Mouse (Mus musculus) gastrocnemius, postnatal 14 days (tissue): ENCODE measurements around the gene Bud31. TPM values are rescaled to one million over a fixed set of nuclear protein-coding genes. Genes with fewer than 3 reads are reported as not detected.
"Not testable (repeated sequence)": the region's sequence is repeated elsewhere in the genome, so short reads cannot be mapped to it uniquely, and the experiment has no call there.

Experiments used
- DNase-seq: peaks from one replicate; pipeline ENCODE4 v3.0.0; 2021; ENCODE audit warnings: mixed read lengths
- intact Hi-C: fragments of 180-260 bp; cut with DNase I; formaldehyde crosslinking; loops from one replicate; pipeline ENCODE4 v1.15.1; 2025; ENCODE audit warnings: low total_unique reads
- total RNA-seq, 2 experiments: library from RNA; stranded (reverse); gene quantifications; 2 replicates each; pipeline ENCODE4 v1.2.3; 2021

Gene Bud31
- total RNA-seq, 2 experiments from 2014 or later: 59.0 to 59.8 TPM

DNA sequence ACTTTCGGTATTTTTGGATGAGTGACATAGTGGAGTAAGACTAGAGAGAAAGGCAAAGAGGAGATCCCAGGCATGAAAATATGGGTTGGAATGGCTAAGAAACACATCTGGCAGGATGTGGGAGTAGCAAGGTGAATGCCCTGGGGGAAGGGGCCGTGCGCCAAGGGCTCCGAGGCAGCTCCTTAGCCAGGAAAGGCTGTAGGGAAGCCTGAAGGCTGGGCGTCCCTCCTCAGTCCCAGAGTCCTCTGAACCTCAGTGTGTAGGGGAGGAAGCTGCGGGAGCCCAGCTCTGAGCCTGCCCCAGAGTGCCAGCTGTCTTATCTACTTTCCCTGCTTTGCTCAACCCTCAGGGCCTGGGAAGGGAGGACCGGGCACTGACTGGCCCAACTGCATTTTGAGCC, 19.2 kb upstream of the Bud31 start:
- peak; percentile 26 for DNase-seq
- intact Hi-C loops: no loop called here

DNA sequence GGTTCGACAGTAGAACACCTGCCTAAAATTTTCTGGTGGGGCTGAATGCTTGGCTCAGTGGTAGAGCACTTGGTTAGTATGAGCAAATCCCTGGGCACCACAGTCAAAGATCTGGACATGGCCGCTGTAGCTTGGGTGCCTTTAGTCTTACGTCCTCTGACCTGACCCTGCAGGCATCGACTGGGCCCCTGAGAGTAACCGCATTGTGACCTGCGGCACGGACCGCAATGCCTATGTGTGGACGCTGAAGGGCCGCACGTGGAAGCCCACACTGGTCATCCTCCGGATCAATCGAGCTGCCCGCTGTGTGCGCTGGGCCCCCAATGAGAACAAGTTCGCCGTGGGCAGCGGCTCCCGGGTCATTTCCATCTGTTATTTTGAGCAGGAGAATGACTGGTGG, 16.8 kb upstream of the Bud31 start:
- DNase-seq: no peak
- intact Hi-C loops: no loop called here

DNA sequence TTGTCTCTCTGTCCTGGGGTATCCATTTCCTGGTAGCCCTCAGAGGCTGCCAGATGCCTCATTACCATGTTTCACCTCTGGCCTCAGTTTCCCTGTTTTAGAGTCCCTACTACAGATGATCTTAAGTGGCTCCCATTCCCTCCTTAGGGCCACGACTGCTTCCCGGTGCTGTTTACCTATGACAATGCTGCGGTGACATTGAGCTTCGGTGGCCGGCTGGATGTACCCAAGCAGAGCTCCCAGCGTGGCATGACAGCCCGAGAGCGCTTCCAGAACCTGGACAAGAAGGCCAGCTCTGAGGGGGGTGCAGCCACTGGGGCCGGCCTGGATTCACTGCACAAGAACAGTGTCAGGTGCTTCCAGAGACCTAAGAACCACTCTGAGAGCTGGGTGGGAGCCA, 13.6 kb upstream of the Bud31 start:
- DNase-seq: no peak
- intact Hi-C loops: no loop called here

DNA sequence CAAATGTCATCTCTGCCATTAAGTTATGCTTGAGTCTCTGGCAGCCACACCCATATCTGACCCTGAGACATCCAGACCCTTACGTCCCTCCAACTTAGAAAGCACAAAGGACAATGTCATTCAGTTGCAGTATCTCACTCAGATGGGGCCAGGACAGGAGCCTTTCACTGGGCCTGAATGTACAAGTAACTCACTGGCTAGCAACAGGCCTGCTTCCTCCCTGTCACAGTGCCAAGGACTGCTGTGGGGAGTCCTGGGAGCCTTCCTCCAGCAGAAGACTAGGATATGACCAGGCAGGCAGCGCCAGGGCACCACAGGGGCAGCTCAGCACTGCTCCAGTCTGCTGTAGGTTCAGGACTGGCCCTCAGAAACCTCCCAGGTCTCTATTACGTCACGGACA, 11.0 kb upstream of the Bud31 start:
- intact Hi-C loops: no loop called here
- no peak for DNase-seq

GRCm38 (mm10) chr5:145129773-145130172, 10.4 kb upstream of the Bud31 start:
- intact Hi-C loops, DNase-seq: not testable (repeated sequence)

DNA sequence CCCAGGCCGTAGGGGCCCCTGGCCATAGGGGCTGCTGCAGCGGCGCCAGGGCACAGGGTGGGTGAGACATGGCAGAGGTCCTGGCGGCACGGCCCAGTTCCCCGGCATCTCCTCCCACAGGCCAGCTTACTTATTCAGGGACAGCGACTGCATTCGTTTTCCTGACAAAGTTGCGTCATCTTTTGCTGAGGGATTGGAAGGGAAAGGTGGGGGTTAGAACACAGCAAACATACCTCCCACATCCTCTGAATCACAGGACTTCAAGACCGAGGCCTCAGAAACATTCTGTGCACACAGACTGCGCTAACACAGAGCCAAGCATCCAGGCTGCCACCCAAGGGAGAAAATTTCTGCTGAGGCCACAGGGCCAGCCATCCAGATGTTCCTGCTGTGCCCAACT, 10.0 kb upstream of the Bud31 start:
- intact Hi-C loops: no loop called here
- no peak for DNase-seq

GRCm38 (mm10) chr5:145130995-145131394, 9.2 kb upstream of the Bud31 start:
- intact Hi-C loops: no loop called here

GRCm38 (mm10) chr5:145133275-145133674, 6.9 kb upstream of the Bud31 start:
- DNase-seq: not testable (repeated sequence)

More at GRCm38 (mm10) chr5:145130995-145131394, 9.2 kb upstream of the Bud31 start:
- DNase-seq: no peak

GRCm38 (mm10) chr5:145138836-145139235, 1.3 kb upstream of the Bud31 start:
- intact Hi-C loops: no loop called here
- DNase-seq: no peak

More at GRCm38 (mm10) chr5:145133275-145133674, 6.9 kb upstream of the Bud31 start:
- intact Hi-C loops: not testable (repeated sequence)

DNA sequence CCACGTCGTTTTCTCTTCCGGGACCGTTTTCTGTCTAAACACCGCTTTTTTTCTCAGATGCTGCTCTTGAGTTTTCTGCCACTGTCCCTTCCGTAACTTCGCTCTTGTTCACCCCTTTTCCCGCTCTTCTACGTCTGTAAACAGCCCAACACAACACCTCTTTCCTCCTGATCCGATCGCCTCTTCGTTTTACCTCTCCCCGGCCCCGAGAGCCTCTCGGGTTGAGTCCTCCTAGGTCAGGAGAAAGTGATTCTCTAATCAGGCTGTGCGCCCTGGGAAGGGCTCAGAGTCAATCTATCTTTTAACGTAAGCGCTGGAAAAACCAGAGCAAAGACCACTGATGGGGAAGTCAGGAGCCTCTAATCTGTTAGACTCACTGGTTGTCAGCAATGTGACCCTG, 449 bp downstream of the Bud31 start:
- DNase-seq: no peak
- intact Hi-C loops: no loop called here

DNA sequence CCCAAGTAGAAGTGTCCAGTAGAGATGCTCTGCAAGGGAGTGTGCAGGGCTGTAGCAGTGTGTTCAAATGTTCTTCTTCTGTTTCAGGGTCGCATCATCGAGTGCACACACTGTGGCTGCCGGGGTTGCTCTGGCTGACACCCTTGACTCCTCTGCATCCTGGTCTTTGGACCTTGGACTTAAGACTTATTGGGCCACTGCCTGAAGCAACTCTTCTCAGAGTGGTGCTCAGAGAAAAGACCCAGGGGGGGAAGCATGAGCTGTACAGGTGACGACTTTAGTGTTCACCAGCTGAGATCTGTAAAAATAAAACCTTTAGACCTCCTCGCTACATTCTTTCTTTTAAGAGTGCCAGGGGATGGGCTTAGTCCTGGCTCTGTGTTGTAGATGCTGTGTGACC, 7.6 kb downstream of the Bud31 start:
- intact Hi-C loops: no loop called here
- DNase-seq: no peak

DNA sequence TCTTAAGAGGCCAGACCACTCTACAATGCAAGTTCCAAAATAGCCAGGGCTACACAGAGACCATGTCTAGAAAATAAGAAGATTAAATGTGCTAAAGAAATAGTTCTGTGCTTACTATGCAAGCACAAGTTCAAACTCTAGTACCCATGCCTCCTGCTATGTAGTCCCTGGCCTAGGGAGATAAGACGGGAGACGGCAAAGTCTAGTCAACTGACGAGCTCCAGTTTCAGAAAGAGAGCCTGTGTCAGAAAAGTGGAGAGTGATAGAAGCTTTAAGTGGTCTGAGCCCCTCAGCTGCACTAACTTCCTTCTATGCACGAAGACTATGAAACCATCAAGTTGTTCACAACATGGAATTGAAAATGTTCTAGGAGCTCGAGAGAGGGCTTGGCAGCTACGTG, 9.1 kb downstream of the Bud31 start:
- intact Hi-C loops: no loop called here
- DNase-seq: no peak

GRCm38 (mm10) chr5:145152690-145153089, 12.5 kb downstream of the Bud31 start:
- intact Hi-C loops: no loop called here
- DNase-seq: no peak

- DNase-seq: no peak
- intact Hi-C loops: no loop called here
Measured at GRCm38 (mm10) chr5:145161361-145161760, 21.2 kb downstream of the Bud31 start.

DNA sequence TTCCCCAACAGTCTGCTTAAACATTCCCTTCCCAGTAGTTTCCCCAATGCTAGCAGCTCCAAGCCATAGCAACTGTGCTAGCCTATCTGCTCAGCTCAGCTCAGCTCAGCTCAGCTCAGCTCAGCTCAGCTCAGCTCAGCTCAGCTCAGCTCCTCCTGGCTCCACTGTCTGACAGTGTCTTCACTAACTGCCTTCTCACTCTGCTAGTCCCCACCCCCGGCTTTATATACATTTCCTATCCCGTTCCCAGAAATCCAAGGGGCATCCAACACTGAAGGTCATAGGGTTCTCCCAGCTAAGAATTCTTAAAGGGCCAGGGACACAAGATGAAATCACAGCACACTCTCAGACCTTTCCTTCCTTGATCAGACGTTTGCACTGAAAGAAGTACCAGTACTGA, 24.5 kb downstream of the Bud31 start:
- intact Hi-C loops: no loop called here
- no peak for DNase-seq

DNA sequence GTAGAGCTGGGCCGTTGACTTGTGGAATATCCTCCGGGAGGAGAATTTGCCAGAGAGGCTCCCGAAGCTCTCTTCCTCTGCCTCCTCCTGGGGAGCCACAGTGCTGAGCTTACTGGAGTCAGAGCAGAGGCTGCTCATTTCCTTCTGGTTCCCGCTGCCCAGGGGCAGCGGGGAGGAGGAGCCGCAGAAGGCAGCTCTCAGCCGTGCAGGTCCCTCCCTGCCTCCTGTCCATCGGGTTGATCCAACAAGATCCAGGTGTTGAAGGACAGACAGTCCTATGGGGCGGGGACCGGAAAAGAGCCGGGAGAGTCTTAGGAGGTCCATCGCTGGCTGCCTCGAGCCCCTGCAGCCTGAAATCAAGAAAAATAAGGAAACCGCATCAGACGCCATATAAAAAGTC, 25.0 kb downstream of the Bud31 start:
- intact Hi-C loops: no loop called here
- DNase-seq: no peak

DNA sequence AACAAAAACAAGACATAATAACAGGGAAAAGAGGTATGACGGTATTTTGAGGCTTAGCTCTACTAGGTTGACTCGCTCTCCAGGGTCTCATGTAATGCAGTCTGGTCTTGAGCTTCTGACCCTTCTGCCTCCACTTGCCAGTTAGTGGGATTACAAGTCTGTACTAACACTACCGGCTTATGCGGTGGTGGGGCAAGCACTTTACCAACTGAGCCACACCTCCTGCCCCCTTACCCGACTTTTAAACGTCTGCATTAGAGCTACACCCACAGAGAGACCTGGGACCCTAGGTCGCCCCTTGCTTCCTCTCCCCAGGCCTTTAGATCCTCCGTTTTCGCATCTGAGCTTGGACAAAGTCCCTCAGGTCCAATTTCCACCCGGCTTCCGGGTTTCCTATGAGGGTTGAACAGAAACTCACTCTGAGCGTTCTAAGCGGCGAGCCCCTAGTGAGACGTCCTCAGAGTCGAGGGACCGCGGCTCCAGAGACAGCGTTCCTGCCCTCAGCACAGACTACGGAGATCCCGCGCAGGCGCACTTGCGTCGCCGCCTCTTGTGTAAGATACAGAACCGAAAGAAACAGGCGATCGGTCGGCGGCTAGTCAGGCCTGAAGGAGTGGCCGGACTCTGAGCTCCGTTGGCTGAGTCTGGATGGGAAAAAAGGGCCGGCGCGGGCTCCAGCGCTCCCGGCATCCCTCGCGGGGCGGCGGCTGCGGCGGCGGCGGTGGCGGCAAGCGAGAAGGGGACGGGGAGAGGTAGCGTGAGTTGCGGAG, 26.6 kb downstream of the Bud31 start, which contains the start of the genes Ptcd1 and Cpsf4:
Gene Ptcd1, minus strand, starts transcription at position 573 of the 770 bp plus-strand sequence.
Gene Cpsf4, plus strand, starts transcription at position 678 of the 770 bp plus-strand sequence.
- intact Hi-C loops: no loop called here

DNA sequence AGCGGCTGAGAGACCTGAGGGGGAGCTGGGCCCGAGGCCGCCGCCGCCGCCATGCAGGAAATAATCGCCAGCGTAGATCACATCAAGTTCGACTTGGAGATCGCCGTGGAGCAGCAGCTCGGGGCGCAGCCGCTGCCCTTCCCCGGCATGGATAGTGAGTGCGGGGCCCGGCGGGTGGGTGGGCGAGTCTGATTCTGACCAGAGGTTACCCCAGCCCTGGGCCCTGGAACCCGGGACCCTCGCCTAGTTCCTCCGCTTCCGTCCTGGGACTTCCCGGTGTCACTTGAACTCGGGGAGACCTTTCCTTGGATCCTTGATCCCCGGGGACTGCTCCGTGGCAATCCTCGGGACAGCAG, 27.1 kb downstream of the Bud31 start:
- intact Hi-C loops: no loop called here
- no peak for DNase-seq

More for the DNA sequence above, 26.6 kb downstream of the Bud31 start, which contains the start of the genes Ptcd1 and Cpsf4:
- peak; percentile 99 for DNase-seq

GRCm38 (mm10) chr5:145178461-145178980, 38.4 kb downstream of the Bud31 start:
- DNase-seq: no peak
- intact Hi-C loops: no loop called here

- DNase-seq: no peak
Measured at GRCm38 (mm10) chr5:145185244-145185643, 45.1 kb downstream of the Bud31 start.

DNA sequence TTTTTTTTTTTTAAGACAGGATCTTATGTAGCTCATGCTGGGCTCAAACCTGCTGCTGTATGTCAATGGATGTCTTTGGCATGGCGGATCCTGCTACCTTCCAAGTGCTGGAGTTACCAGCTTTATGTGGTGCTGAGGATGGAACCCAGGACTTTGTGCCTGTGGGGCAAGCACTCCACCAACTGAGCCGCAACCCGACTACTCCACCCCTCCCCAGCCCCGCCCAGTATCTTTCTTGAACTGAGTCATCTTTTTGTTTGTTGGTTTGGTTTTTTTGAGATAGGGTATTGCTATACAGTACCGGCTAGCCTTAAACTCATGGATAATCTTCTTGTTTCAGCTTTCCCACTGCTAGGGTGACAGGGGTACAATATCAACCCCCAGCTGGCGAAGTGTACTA, 49.3 kb downstream of the Bud31 start:
- DNase-seq: no peak
- intact Hi-C loops: no loop called here

More at GRCm38 (mm10) chr5:145185244-145185643, 45.1 kb downstream of the Bud31 start:
- intact Hi-C loops: no loop called here
